8 mouse cellular contexts compared by ENCODE assay signal in the genomic region with DNA sequence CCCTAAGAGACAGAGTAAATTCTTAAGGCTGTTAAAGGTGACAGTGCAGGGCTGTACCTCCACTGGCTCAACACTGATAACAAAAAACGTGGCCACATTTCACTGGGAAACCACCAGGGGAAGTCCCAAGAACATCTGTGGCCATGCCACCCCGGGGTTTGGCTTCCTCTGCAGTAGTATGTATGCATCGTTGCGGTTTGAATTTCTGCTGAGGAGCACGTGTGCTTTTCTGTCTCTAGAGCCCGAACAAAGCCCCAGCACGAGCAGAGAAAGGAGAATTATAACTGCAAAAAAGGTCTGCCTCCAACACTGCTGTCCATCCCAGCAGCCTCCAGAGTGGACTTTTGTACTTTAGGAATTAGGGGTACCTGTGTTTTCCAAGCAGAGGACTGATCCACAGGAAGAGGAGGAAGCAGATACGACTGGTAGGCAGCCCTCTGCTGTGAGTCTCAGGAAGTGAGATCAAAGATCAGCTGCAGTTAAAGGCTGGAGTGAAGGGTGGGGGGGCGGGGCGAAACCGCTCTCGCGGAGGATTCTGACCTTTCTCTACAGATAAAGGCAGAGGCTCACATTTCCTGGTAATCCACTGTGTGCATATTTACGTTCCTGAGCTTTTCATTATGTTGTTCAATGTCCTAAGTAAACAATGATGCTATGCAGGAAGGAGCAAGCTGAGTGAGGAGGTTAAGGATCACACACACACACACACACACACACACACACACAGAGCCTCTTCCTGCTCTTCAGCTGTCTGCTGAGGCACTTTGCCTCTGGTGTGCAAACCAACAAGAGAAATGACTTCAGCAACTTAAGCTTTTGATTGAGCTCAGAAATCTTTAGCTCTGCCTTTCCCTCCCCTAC.
DNase-seq lines count a peak whose midpoint lies in the region; ATAC-seq and TF ChIP-seq lines count a peak whose summit lies in the region.

No protein-coding gene starts in this region.

- DNase-seq in right cerebral cortex, postnatal 4 days = peak; percentile 6
- no peak for DNase-seq in right cerebral cortex, postnatal 36 days (ENCODE audit: low spot score in 2 of 2)
- peak; percentile 60 for DNase-seq in c-Kit-positive CD71-positive TER-119-positive erythroid progenitor cells, embryonic 14.5 days (ENCODE audit: low spot score)
- peak; percentile 26 for DNase-seq in heart, adult 8-10 months (ENCODE audit: low spot score)
- peak; percentile 65 for DNase-seq in kidney, adult 2 months
- DNase-seq in cerebellum, adult 9-11 months = no peak

- H3K27ac ChIP-seq in kidney, adult 2 months (ENCODE audit: insufficient read depth, low read depth, low read length) = no peak overlapping the region
- no peak overlapping the region for H3K27ac ChIP-seq in lung, embryonic 15.5 days
- peak overlapping the region; percentile 11; the same call in 1 of the 2 replicates for H3K27ac ChIP-seq in neural tube, embryonic 15.5 days (replicated peaks)

- peaks cover 3% of the 10 kb centered on the region; the same call in 1 of the 2 replicates for H3K4me1 ChIP-seq in kidney, adult 2 months (ENCODE audit: control insufficient read depth, insufficient read depth, low read length)
- peaks cover 2% of the 10 kb centered on the region; the same call in 1 of the 2 replicates for H3K4me1 ChIP-seq in lung, embryonic 15.5 days
- peaks cover 7% of the 10 kb centered on the region for H3K4me1 ChIP-seq in neural tube, embryonic 15.5 days

- no peaks in the 10 kb centered on the region for H3K36me3 ChIP-seq in kidney, adult 2 months (ENCODE audit: control insufficient read depth, insufficient read depth, low read length)
- H3K36me3 ChIP-seq in lung, embryonic 15.5 days = no peaks in the 10 kb centered on the region
- no peaks in the 10 kb centered on the region for H3K36me3 ChIP-seq in neural tube, embryonic 15.5 days

- peak overlapping the region; percentile 36; the same call in 1 of the 2 replicates for H3K4me3 ChIP-seq in kidney, adult 2 months (ENCODE audit: insufficient read depth, low read depth, low read length)
- peak overlapping the region; percentile 21 for H3K4me3 ChIP-seq in lung, embryonic 15.5 days
- peak overlapping the region; percentile 21; the same call in 1 of the 2 replicates for H3K4me3 ChIP-seq in neural tube, embryonic 15.5 days (replicated peaks)

- no peak overlapping the region for H3K9ac ChIP-seq in lung, embryonic 15.5 days
- no peak overlapping the region for H3K9ac ChIP-seq in neural tube, embryonic 15.5 days (replicated peaks)

- 0 out of 2 replicates have a peak, but pooled peaks have one; percentile 1 for TF ChIP-seq CTCF in kidney, adult 2 months (conservative IDR thresholded peaks at IDR 0.05; ENCODE audit: insufficient read depth, insufficient read length, low read depth, low read length)

- no peaks in the 10 kb centered on the region for H3K27me3 ChIP-seq in kidney, adult 2 months (replicated peaks; ENCODE audit: control insufficient read depth, insufficient read depth, low read length)
- H3K27me3 ChIP-seq in lung, embryonic 15.5 days = no peaks in the 10 kb centered on the region
- no peaks in the 10 kb centered on the region for H3K27me3 ChIP-seq in neural tube, embryonic 15.5 days (replicated peaks)

- no peaks in the 10 kb centered on the region for H3K9me3 ChIP-seq in lung, embryonic 15.5 days
- H3K9me3 ChIP-seq in neural tube, embryonic 15.5 days (replicated peaks) = no peaks in the 10 kb centered on the region

- TF ChIP-seq POLR2A in kidney, adult 2 months (IDR thresholded peaks at IDR 0.05; ENCODE audit: low read depth, low read length) = no peak

- peak; percentile 86 for ATAC-seq in lung, embryonic 15.5 days (ENCODE audit: borderline replicate concordance, extremely low read depth, low FRiP score, low TSS enrichment)
- peak; percentile 68; the same call in 1 of the 2 replicates for ATAC-seq in neural tube, embryonic 15.5 days (ENCODE audit: low FRiP score)

- peak overlapping the region; percentile 49 for H3K4me2 ChIP-seq in lung, embryonic 15.5 days
- peak overlapping the region; percentile 46 for H3K4me2 ChIP-seq in neural tube, embryonic 15.5 days

- 5% methylated on average over 14 of the region's 14 CpGs for WGBS in kidney, adult 2 months
- WGBS in lung, embryonic 15.5 days = 5% methylated on average over 14 of the region's 14 CpGs
- WGBS in neural tube, embryonic 15.5 days = 15% methylated on average over 14 of the region's 14 CpGs

Comparison
In these comparisons a context has a peak if more than half of its experiments do, and no peak if none do; other contexts are left out.
1. DNase-seq: peak in right cerebral cortex, postnatal 4 days (single experiment), c-Kit-positive CD71-positive TER-119-positive erythroid progenitor cells, embryonic 14.5 days (single experiment), heart, adult 8-10 months (single experiment) and kidney, adult 2 months (single experiment); none in right cerebral cortex, postnatal 36 days (0 of 2) and cerebellum, adult 9-11 months (single experiment).
2. Peak in every context shown above with its lines, with median percentiles within 50 percentile points of each other: H3K4me3 ChIP-seq.